Mouse (Mus musculus) cerebellum, postnatal 10 days (tissue): ENCODE results near the gene Exoc6b.

Experiments used
- DNase-seq, 2 experiments: peaks; one replicate each; pipeline ENCODE4 v3.0.0; 2021; ENCODE audit warnings: mixed read lengths in 2 of 2

Gene Exoc6b

DNA sequence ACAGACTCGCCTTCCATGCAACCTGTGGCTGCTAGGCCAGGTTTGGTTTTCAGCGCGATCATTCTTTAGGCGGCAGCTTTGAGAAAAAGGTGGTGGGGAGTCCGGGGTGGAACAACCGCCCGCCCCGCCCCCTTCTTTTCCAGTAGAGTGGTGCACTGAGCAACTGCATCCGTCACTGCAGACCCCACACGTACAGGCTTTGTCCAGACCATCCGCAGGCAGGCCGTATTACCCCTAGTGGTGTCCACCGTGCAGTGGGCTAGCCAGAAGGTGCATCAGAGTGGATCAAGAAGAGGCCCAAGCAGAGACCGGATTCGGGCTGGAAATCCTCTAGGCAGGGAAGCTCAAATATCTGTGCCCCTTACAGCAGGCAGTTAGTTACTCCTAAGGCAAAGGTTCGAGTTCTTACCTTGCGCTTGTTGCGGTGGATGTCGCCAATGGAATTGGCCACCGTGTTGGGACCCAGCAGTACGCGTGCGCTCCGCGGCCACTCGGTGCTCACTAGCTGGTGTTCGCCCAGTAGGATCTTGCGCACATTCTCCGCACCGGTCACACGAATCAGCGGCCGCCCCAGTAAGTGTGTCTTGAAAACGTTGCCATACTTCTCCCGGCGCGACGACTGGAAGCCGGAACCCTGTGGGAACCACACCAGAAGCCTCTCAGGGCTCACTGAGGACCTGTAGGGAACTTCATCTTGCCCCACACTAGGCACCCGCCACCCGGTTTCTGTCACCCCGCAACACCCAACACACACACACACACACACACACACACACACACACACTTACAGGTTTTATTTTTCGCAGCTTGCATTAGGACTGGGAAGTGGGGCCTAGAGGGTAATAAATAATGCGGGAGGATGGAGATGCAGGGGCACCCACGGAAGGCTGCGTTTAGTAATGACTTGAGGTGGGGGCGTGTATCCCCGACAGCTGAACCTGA lies 485.2 kb downstream of the Exoc6b start:
- DNase-seq, result peak in 1 of 2 experiments; percentile 36

- DNase-seq, result peak in 1 of 2 experiments; percentile 52
Measured at GRCm38 (mm10) chr6:84583371-84583770, 485.9 kb downstream of the Exoc6b start.

DNA sequence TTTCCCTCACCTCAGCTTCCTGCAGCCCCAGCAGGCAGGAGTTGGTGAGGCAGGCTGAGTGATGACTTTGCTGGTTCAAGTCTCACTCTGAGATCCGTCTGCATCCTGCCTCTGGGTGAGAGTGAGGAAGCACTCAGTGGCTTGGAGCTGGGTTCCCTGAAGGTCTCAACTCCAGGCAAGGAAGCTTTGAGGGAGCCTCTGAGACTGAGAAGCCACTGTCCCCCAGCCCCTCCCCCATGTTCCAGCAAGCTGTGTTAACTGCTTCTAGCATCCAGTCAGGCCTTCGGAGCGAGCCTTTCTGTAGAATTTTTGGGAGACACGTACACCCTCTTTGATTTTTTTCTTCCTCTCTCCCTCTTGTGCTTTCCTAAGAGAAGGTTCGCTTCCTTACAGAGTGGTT lies 486.5 kb downstream of the Exoc6b start:
- no peak for DNase-seq

DNA sequence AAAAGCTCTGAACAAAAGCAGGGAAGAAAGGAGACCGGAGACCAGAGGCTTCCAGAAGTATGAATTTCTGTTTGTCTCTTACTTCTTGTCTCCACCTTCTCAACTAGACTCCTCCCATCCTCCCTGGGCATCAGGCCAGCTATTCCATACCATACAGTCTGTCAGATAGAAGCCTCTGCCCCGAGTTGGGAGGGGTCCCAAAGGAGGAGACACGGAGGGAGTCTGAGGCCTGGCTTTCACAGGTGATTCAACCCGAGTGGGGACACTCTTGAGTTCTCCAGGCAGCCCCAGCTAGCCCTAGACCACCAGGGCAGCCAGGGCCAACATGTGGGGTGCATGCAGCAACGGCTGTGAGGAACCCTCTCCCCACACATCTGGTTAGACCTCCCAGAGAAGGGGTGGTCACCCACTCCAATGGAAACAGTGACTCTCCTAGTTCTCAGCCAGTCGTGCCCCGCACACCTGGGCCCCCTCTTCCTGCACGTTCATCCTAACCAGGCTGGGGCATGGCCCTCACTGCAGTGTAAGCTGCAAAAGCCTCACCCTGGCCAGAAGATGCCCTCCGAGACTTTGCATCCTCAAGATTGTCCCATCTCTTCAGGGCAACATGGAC lies 487.4 kb downstream of the Exoc6b start:
- DNase-seq, result peak in 1 of 2 experiments; percentile 27

DNA sequence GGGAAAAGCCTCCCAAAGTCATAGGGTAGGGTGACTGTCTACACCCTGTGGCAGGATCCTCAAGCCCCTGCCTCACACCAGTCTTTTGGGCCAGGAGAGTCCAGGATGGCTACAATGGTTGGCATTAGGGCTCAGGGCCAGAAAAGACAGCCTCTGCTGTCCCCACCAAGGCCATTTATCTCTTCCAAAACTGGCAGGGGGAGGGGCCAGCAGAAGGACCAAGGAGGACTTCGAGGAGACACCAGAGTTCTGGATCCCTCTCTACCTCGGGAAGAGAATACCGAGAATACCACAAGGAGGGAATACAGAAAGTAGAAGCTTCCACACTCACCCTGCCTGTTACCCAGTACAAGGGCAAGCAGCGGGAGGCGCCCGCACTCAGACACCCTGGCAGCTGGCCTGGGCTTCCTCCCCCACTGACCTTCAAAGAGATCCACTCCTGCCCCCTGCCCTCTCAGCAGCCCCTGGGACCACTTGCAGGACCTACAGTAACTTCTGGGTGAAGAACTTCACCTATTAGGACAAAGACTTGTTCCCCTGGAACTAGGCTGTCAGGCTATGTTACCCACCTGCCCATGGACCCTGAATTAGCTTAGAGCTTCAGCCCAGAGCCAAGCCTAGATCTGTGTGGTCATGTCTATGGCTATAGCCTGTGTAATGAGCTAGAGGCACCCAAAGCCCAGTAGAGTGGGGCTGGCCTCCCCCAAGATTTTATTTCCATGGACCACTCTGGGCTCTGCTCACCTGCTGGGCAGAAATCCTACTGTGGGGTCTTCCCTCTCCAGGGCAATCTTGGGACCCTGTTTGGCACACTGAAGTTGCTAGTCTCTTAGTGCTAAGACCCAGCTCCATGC lies 488.1 kb downstream of the Exoc6b start:
- no peak for DNase-seq

GRCm38 (mm10) chr6:84579508-84579907 lies 489.8 kb downstream of the Exoc6b start:
- peak in 1 of 2 experiments; percentile 53 for DNase-seq

DNA sequence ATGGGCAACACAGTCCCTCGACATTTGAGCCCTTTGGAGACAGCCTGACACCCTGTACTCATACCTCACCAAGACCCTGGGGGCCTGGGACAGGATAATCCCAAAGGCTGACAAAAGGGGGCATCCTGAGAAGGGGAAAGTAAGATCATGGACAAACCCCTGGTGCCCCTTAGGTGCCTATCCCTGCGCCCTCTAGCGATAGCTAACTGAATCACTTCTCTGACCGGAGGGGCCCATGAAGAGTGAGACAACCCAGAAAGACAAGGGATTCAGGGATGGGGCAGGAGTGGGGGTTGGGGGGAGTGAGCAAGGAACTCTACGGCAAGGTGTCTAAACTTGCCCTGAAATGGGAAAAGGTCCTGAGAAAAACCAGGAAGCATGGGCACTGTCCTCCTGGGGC lies 490.4 kb downstream of the Exoc6b start:
- DNase-seq, result peak; percentile 69 to 79

- DNase-seq, result no peak
Measured at GRCm38 (mm10) chr6:84577898-84578297, 491.4 kb downstream of the Exoc6b start.

DNA sequence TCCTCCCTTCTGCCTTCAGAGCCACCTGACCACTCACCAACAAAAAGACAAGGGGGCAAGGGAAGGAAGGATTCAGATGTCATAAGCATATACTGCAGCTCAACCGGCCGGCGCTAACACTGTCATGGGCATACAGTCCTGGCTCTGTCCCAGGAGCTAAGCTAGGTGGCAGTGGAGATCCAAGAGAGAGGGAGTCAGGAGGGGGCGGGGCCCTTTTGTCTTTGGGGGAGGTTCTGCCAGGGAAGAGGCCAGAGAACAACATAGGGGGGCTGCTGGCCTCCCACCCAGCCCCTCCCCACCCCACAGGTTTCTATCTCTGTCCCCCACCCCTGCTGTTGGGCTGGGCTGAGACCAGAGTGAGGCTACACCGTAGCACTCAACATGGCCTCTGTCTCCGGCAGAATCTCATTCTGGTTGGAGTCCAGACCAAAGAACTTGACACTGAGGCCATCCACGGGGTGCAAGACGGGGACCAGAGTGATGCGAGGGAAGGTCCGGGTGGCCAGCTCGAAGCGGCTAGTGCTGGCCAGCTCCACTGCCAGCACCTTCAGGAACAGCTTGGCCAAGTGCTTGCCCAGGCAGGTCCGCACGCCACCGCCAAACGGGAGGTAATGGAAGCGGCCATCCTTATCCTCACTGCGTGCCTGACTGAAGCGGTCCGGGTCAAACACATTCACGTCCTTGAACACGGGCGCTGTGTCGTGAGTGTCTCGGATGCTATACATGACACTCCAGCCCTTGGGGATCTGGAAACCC lies 495.2 kb downstream of the Exoc6b start:
- DNase-seq, result peak; percentile 77

GRCm38 (mm10) chr6:84570039-84570438 lies 499.3 kb downstream of the Exoc6b start:
- peak in 1 of 2 experiments; percentile 47 for DNase-seq

DNA sequence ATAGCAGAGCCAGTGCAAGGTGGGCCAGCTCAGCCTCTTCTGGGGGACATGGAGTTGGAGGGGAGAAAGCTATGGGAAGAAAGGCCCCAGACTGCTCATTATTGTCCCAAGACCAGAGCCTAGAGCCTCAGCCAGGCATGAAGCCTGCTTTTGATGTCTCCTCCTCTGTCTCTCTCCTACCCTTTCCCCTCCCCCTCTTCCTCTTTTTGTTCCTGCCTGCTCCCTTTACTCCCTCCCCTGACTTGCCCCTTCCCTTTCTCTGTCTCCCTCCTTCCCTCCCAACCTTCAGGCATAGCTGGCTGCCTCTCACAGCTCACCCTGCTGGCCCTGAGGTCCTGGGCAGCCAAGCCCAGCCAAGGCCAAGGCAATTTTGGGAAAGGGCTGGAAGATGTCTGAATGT lies 499.7 kb downstream of the Exoc6b start:
- DNase-seq, result no peak

GRCm38 (mm10) chr6:84568880-84569279 lies 500.4 kb downstream of the Exoc6b start:
- no peak for DNase-seq
